Mouse (Mus musculus) erythroblast, embryonic 14.5 days (primary cell): ENCODE results near the gene Apoa1. TPM values are rescaled to one million over a fixed set of nuclear protein-coding genes. Genes with fewer than 3 reads are reported as not detected.

Experiments used
- H3K27me3 ChIP-seq: 2 replicates; pipeline ENCODE4 v1.6.1; 2012; ENCODE audit warnings: inconsistent platforms; ENCODE audit not compliant: control insufficient read depth
- H3K36me3 ChIP-seq: 2 replicates; pipeline ENCODE4 v1.6.1; 2012; ENCODE audit warnings: mild to moderate bottlenecking, inconsistent platforms; ENCODE audit not compliant: control insufficient read depth
- H3K4me1 ChIP-seq: 2 replicates; pipeline ENCODE4 v1.6.1; 2012; ENCODE audit warnings: inconsistent platforms; ENCODE audit not compliant: control insufficient read depth
- H3K4me3 ChIP-seq: replicated peaks from 2 replicates; pipeline ENCODE3; 2012; ENCODE audit warnings: moderate library complexity, mild to moderate bottlenecking, inconsistent platforms
- H3K9me3 ChIP-seq: 2 replicates; pipeline ENCODE4 v1.6.1; 2012; ENCODE audit warnings: low read length, inconsistent platforms, mixed read lengths; ENCODE audit not compliant: control insufficient read depth
- GATA1 ChIP-seq: IDR thresholded peaks from 2 replicates; pipeline ENCODE4 v1.6.1; 2012; ENCODE audit warnings: low read length, inconsistent platforms, mixed read lengths
- TAL1 ChIP-seq: IDR thresholded peaks from 3 replicates; pipeline ENCODE4 v1.6.1; 2012; ENCODE audit warnings: low read length, inconsistent platforms, mixed read lengths
- polyA plus RNA-seq: library from polyadenylated mRNA; stranded (reverse); fragments of >175 nt; gene quantifications from 2 replicates; pipeline ENCODE4 v1.2.3, GENCODE M21; 2012

The Apoa1 gene
- polyA plus RNA-seq, 1 experiment: 5.9 TPM

GRCm38 (mm10) chr9:46210473-46210872, 17.9 kb upstream of the Apoa1 start:
- Histone ChIP-seq H3K4me1 (peaks cover 26% of the 10 kb centered on the region), H3K4me3 (no peak overlapping the region), H3K27me3 (no peaks in the 10 kb centered on the region), H3K9me3 (no peaks in the 10 kb centered on the region), H3K36me3 (peaks cover 44% of the 10 kb centered on the region)
- no peak for TF ChIP-seq GATA1
- TF ChIP-seq TAL1: no peak

- Histone ChIP-seq H3K4me3 (no peak overlapping the region), H3K4me1 (peaks cover 30% of the 10 kb centered on the region)
These were observed 14.1 kb upstream of the Apoa1 start for GRCm38 (mm10) chr9:46214276-46214675.

DNA sequence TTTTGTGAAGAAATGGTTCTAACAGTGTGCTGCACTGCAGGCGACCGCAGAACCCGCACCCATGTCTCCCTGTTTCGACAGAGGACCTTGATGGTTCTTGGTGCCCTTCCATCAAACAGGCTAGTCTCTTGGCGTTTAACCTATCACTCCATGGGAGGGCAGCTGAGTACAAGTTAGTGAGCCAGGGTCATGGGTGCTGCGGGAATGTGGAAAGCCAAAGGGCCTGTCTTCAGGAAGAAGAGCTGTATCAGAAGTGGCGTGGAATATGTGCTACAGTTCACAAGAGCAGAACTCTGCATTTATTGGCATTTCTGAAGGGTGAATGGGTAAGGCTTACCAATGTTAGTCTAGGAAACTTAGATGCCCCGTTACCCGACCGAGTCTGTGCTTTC, 13.4 kb upstream of the Apoa1 start:
- H3K4me1 ChIP-seq: peaks cover 30% of the 10 kb centered on the region
- no peak overlapping the region for H3K4me3 ChIP-seq
- H3K27me3 ChIP-seq: no peaks in the 10 kb centered on the region
- peaks cover 31% of the 10 kb centered on the region for H3K36me3 ChIP-seq
- TF ChIP-seq TAL1 (no peak), GATA1 (no peak)
- no peaks in the 10 kb centered on the region for H3K9me3 ChIP-seq

More at GRCm38 (mm10) chr9:46214276-46214675, 14.1 kb upstream of the Apoa1 start:
- H3K27me3 ChIP-seq: no peaks in the 10 kb centered on the region
- H3K9me3 ChIP-seq: no peaks in the 10 kb centered on the region
- peaks cover 32% of the 10 kb centered on the region for H3K36me3 ChIP-seq
- TF ChIP-seq GATA1 (no peak), TAL1 (no peak)

GRCm38 (mm10) chr9:46215338-46216322, 12.8 kb upstream of the Apoa1 start:
- Histone ChIP-seq H3K9me3 (no peaks in the 10 kb centered on the region), H3K27me3 (no peaks in the 10 kb centered on the region), H3K4me3 (no peak overlapping the region), H3K36me3 (peaks cover 31% of the 10 kb centered on the region), H3K4me1 (peaks cover 30% of the 10 kb centered on the region)
- no peak for TF ChIP-seq TAL1
- TF ChIP-seq GATA1: no peak

GRCm38 (mm10) chr9:46216744-46217470, 11.5 kb upstream of the Apoa1 start:
- H3K36me3 ChIP-seq: peaks cover 27% of the 10 kb centered on the region
- H3K4me1 ChIP-seq: peaks cover 30% of the 10 kb centered on the region

DNA sequence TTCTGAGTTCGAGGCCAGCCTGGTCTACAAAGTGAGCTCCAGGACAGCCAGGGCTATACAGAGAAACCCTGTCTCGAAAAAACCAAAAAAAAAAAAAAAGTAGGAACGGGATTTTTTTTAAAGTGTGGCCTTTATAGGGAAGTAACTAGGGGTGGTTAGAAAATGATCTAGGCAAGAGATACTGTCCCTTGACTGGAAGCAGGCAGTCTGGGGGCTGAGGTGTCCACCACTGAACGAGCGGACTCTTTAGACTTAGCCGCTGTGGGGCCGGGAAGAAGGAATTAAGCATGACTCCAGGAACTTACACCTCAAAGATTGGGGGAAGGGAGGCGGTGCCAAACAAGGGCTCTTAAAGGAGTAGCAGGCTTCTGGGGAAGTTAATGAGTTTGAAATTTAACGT, 10.2 kb upstream of the Apoa1 start:
- Histone ChIP-seq H3K9me3 (no peaks in the 10 kb centered on the region), H3K27me3 (no peaks in the 10 kb centered on the region), H3K4me1 (peaks cover 30% of the 10 kb centered on the region), H3K36me3 (peaks cover 17% of the 10 kb centered on the region), H3K4me3 (no peak overlapping the region)
- TF ChIP-seq GATA1 (no peak), TAL1 (no peak)

More at GRCm38 (mm10) chr9:46216744-46217470, 11.5 kb upstream of the Apoa1 start:
- Histone ChIP-seq H3K27me3 (no peaks in the 10 kb centered on the region), H3K9me3 (no peaks in the 10 kb centered on the region), H3K4me3 (no peak overlapping the region)
- TF ChIP-seq TAL1 (no peak), GATA1 (no peak)

GRCm38 (mm10) chr9:46223090-46223489, 5.3 kb upstream of the Apoa1 start:
- no peaks in the 10 kb centered on the region; the same call in 1 of the 2 replicates for H3K4me1 ChIP-seq
- no peaks in the 10 kb centered on the region for H3K9me3 ChIP-seq
- H3K4me3 ChIP-seq: no peak overlapping the region
- H3K27me3 ChIP-seq: no peaks in the 10 kb centered on the region
- peaks cover 14% of the 10 kb centered on the region for H3K36me3 ChIP-seq
- TF ChIP-seq GATA1: no peak
- no peak for TF ChIP-seq TAL1

GRCm38 (mm10) chr9:46224101-46224500, 4.3 kb upstream of the Apoa1 start:
- Histone ChIP-seq H3K4me1 (no peaks in the 10 kb centered on the region; the same call in 1 of the 2 replicates), H3K36me3 (peaks cover 13% of the 10 kb centered on the region), H3K27me3 (no peaks in the 10 kb centered on the region), H3K4me3 (no peak overlapping the region), H3K9me3 (no peaks in the 10 kb centered on the region)
- TF ChIP-seq GATA1 (no peak), TAL1 (no peak)

- Histone ChIP-seq H3K4me3 (no peak overlapping the region), H3K9me3 (no peaks in the 10 kb centered on the region), H3K4me1 (peaks cover 4% of the 10 kb centered on the region), H3K27me3 (no peaks in the 10 kb centered on the region), H3K36me3 (peaks cover 9% of the 10 kb centered on the region)
- TF ChIP-seq TAL1 (no peak), GATA1 (no peak)
These were observed 3.3 kb upstream of the Apoa1 start for GRCm38 (mm10) chr9:46224945-46225660.
